Mouse (Mus musculus) E14TG2a.4 (cell line): ENCODE measurements around the gene Cdc42se1.

Source experiments
- CTCF ChIP-seq: conservative IDR thresholded peaks from 2 replicates; pipeline ENCODE4 v1.5.1; 2014; ENCODE audit warnings: low read length
- NANOG ChIP-seq: IDR thresholded peaks from 2 replicates; pipeline ENCODE4 v1.6.1; 2014; ENCODE audit warnings: borderline replicate concordance, low read length, mixed read lengths
- POU5F1 ChIP-seq: IDR thresholded peaks from 2 replicates; pipeline ENCODE4 v1.6.1; 2014; ENCODE audit warnings: low read length, borderline replicate concordance

DNA sequence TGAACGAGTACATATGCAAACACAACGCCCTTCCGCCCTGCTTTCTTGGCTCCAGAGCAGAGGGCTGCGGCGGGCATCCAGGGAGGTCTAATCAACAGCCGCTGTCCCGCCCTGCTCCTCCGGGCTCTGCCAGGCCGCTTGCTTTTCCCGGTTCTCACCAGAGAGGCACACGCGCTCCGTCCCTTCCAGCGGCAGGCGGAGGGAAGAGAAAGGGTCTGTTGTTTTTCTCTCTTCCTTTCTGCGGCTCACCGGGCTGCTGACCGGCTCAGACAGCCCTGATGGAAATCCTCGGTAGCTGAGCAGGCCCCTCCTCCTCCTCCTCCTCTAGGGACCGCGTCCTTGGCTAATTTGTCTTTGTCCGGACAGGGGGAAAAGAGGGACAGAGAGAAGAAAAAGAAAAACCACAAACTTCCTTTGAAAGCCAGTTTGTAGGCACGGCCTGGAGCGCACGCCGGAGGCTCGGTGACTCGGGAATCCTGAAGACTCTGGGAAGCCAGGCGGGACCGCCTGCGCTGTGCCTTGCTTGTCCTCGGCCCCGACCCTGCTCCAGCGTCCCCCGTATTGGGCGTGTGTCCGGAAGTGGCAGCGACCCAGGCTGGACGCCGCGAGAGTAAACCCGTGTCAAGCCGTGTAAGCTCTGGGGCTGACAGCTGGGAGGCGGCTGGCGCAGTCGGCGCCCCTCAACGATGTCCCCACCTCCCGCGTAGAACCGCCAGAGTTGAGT lies 54.5 kb downstream of the Cdc42se1 start:
- TF ChIP-seq CTCF (no peak), NANOG (no peak), POU5F1 (no peak)
